Mouse (Mus musculus): ENCODE data around the gene Itga8. TPM values are rescaled to one million over a fixed set of nuclear protein-coding genes. Genes with fewer than 3 reads are reported as not detected.
A peak's percentile ranks its signal among the peaks of the same experiment; 100 is the strongest.

Itga8 gene
- total and polyA plus RNA-seq, 3 experiments: 3.5 to 10.6 (median 7.5) TPM

DNA sequence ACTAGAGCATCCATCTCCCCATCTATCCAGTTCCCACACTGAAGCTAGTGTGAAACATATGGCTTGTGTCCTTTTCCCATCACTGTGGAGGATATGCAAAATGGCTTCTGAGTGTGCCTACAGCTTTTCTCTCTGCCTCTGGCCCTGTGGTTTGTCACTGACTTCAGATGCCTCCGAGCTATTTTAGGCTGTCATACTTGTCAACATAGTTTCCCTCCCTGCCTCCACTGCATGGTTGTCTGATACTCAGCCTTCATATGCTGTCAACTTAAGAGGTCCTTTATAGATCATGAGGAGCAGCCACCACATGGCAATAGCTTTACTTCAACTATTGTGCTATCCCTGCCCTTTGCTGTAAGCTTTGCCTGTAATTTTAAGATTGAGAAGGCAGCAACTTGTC is 75.4 kb downstream of the Itga8 start:
- H3K9me3 ChIP-seq (replicated peaks; ENCODE audit: low read length): peaks cover under 1% of the 10 kb centered on the region
- in situ Hi-C loops (cut with MboI; ENCODE audit: low pct_ligation_motif_present, low pct_unique_long_range_greater_than_20kb, low sequenced_read_pairs) (no loop called here), dilution Hi-C loops (cut with MboI; ENCODE audit: extremely low pct_ligation_motif_present, extremely low pct_unique_long_range_greater_than_20kb, low sequenced_read_pairs) (no loop called here)
- H3K9ac ChIP-seq (ENCODE audit: insufficient read depth, low read depth): peak overlapping the region; percentile 69
- H3K4me1 ChIP-seq (ENCODE audit: control insufficient read depth in 1 of 2, insufficient read depth in 2 of 2): peaks cover 16 to 53% of the 10 kb centered on the region in 2 experiments
- TF ChIP-seq USF2 (conservative IDR thresholded peaks at IDR 0.05; ENCODE audit: low read depth, low read length) (no peak), TBP (conservative IDR thresholded peaks at IDR 0.05; ENCODE audit: low read depth, low read length) (peak; percentile 57; the same call in 1 of the 2 replicates), ELF1 (IDR thresholded peaks at IDR 0.05; ENCODE audit: low read depth, low read length) (no peak), MEF2A (IDR thresholded peaks at IDR 0.05; ENCODE audit: borderline replicate concordance, low read depth, low read length) (peak; percentile 94), MAX (IDR thresholded peaks at IDR 0.05; ENCODE audit: low read length) (no peak), MYC (IDR thresholded peaks at IDR 0.05; ENCODE audit: low read depth, low read length) (peak; percentile 52; the same call in 1 of the 2 replicates), EP300 (IDR thresholded peaks at IDR 0.05; ENCODE audit: low read length) (no peak), IRF4 (IDR thresholded peaks at IDR 0.05; ENCODE audit: low read depth, low read length) (no peak), RCOR1 (conservative IDR thresholded peaks at IDR 0.05; ENCODE audit: low read depth, low read length) (no peak), KAT2A (IDR thresholded peaks at IDR 0.05; ENCODE audit: insufficient replicate concordance, low read length) (no peak), ETS1 (conservative IDR thresholded peaks at IDR 0.05; ENCODE audit: low read depth, low read length) (peak; percentile 39; the same call in 1 of the 2 replicates), POLR2AphosphoS2 (IDR thresholded peaks at IDR 0.05; ENCODE audit: low read depth, low read length) (no peak), MXI1 (IDR thresholded peaks at IDR 0.05; ENCODE audit: low read depth, low read length) (peak; percentile 29; the same call in 1 of the 2 replicates), USF1 (IDR thresholded peaks at IDR 0.05; ENCODE audit: low read depth, low read length) (no peak), CHD2 (IDR thresholded peaks at IDR 0.05; ENCODE audit: low read length) (no peak)
- H3K4me2 ChIP-seq (ENCODE audit: insufficient read depth, low read depth, poor library complexity, severe bottlenecking): peak overlapping the region; percentile 98
- no peaks in the 10 kb centered on the region for H3K27me3 ChIP-seq (replicated peaks)
- peak overlapping the region; percentile 37 to 64 (median 62) for H3K4me3 ChIP-seq (replicated peaks in 1 of 3; ENCODE audit: low read depth in 2 of 3, low read length in 2 of 3, poor library complexity in 1 of 3)
- DNase-seq (ENCODE audit: extremely low read depth): peak; percentile 78
- H3K27ac ChIP-seq (ENCODE audit: insufficient read depth, low read depth): peak overlapping the region; percentile 77
- peaks cover 2% of the 10 kb centered on the region; the same call in 1 of the 2 replicates for H3K79me2 ChIP-seq (replicated peaks; ENCODE audit: control insufficient read depth, extremely low read depth, insufficient read depth, poor library complexity, severe bottlenecking)
- peaks cover 0 to 13% of the 10 kb centered on the region in 2 experiments for H3K36me3 ChIP-seq (replicated peaks in 1 of 2; ENCODE audit: control insufficient read depth in 1 of 2, insufficient read depth in 1 of 2, low read length in 1 of 2)

DNA sequence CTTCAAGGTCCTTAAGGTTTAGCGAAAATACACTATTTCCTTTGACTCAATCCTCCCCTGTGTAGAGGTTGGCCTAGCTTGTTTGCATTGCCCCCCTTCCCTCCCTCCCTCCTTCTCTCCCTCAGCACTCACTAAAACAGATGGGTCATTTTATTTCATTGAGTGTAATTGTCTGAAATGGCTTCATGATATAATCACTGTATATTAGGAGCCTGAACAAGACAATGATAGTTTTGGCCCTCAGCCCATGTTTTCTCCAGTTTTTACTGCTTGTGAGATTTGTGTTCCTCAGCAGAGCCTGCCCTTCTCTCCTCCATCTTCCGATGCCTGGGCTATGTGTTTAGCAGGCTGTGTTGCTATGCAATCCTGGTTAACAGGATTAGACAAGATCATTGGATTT is 80.1 kb downstream of the Itga8 start:
- dilution Hi-C loops (cut with MboI; ENCODE audit: extremely low pct_ligation_motif_present, extremely low pct_unique_long_range_greater_than_20kb, low sequenced_read_pairs) (no loop called here), in situ Hi-C loops (cut with MboI; ENCODE audit: low pct_ligation_motif_present, low pct_unique_long_range_greater_than_20kb, low sequenced_read_pairs) (no loop called here)
- H3K27me3 ChIP-seq (replicated peaks): no peaks in the 10 kb centered on the region
- H3K36me3 ChIP-seq (replicated peaks in 1 of 2; ENCODE audit: control insufficient read depth in 1 of 2, insufficient read depth in 1 of 2, low read length in 1 of 2): peaks cover 0 to 36% of the 10 kb centered on the region in 2 experiments
- no peak overlapping the region for H3K4me2 ChIP-seq (ENCODE audit: insufficient read depth, low read depth, poor library complexity, severe bottlenecking)
- no peak overlapping the region for H3K27ac ChIP-seq (ENCODE audit: insufficient read depth, low read depth)
- H3K4me3 ChIP-seq (replicated peaks in 1 of 3; ENCODE audit: low read depth in 2 of 3, low read length in 2 of 3, poor library complexity in 1 of 3): no peak overlapping the region
- H3K9me3 ChIP-seq (replicated peaks; ENCODE audit: low read length): peaks cover 8% of the 10 kb centered on the region
- TF ChIP-seq TBP (conservative IDR thresholded peaks at IDR 0.05; ENCODE audit: low read depth, low read length): no peak
- H3K4me1 ChIP-seq (ENCODE audit: control insufficient read depth in 1 of 2, insufficient read depth in 2 of 2): peaks cover 11 to 55% of the 10 kb centered on the region in 2 experiments; a peak in 3 of 4 replicates
- no peak for DNase-seq (ENCODE audit: extremely low read depth)
- no peak overlapping the region for H3K9ac ChIP-seq (ENCODE audit: insufficient read depth, low read depth)
- H3K79me2 ChIP-seq (replicated peaks; ENCODE audit: control insufficient read depth, extremely low read depth, insufficient read depth, poor library complexity, severe bottlenecking): peaks cover 2% of the 10 kb centered on the region; the same call in 1 of the 2 replicates

Measured in CH12.LX (cell line).